Mouse (Mus musculus) kidney, adult 2 months (tissue): ENCODE measurements around the gene 1700017N19Rik. TPM values are rescaled to one million over a fixed set of nuclear protein-coding genes. Genes with fewer than 3 reads are reported as not detected.

Experiments used
- DNase-seq: peaks from one replicate; pipeline ENCODE4 v3.0.0; 2021
- H3K27ac ChIP-seq: fragments of 200-500 bp; 2 replicates; pipeline ENCODE4 v1.5.1; 2012; ENCODE audit warnings: low read depth, low read length, control low read depth, inconsistent platforms; ENCODE audit not compliant: insufficient read depth
- H3K27me3 ChIP-seq: fragments of 200-500 bp; replicated peaks from 2 replicates; pipeline ENCODE4 v1.6.1; 2012; ENCODE audit warnings: mild to moderate bottlenecking, moderate library complexity, low read length, inconsistent platforms; ENCODE audit not compliant: control insufficient read depth, insufficient read depth
- H3K36me3 ChIP-seq: fragments of 200-500 bp; 2 replicates; pipeline ENCODE4 v1.6.1; 2012; ENCODE audit warnings: mild to moderate bottlenecking, moderate library complexity, low read length, inconsistent platforms; ENCODE audit not compliant: control insufficient read depth, insufficient read depth
- H3K4me1 ChIP-seq: fragments of 200-500 bp; 2 replicates; pipeline ENCODE4 v1.6.1; 2011; ENCODE audit warnings: low read length; ENCODE audit not compliant: control insufficient read depth, insufficient read depth
- H3K4me3 ChIP-seq: fragments of 200-500 bp; 2 replicates; pipeline ENCODE4 v1.5.1; 2011; ENCODE audit warnings: mild to moderate bottlenecking, low read depth, low read length, control low read depth; ENCODE audit not compliant: insufficient read depth
- CTCF ChIP-seq: fragments of 200-500 bp; conservative IDR thresholded peaks from 2 replicates; pipeline ENCODE4 v1.5.1; 2011; ENCODE audit warnings: low read depth, mild to moderate bottlenecking, control low read depth, low read length, moderate library complexity, mixed read lengths; ENCODE audit not compliant: insufficient read depth, insufficient read length
- POLR2A ChIP-seq: fragments of 200-500 bp; IDR thresholded peaks from one replicate; pipeline ENCODE4 v1.6.1; 2011; ENCODE audit warnings: low read depth, low read length, control low read depth
- WGBS: fragments of 180-500 bp; shearing (Covaris S2); methylation state at CpG from one replicate; pipeline ENCODE4 v1.1.7; 2018; 5-methylcytosine and 5-hydroxymethylcytosine counted together
- polyA plus RNA-seq: library from polyadenylated mRNA; depleted of rRNA; stranded (reverse); fragments of >200 nt; gene quantifications from 2 replicates; pipeline ENCODE4 v1.2.3, GENCODE M21; 2012

Gene 1700017N19Rik
- polyA plus RNA-seq, 1 experiment: not detected

DNA sequence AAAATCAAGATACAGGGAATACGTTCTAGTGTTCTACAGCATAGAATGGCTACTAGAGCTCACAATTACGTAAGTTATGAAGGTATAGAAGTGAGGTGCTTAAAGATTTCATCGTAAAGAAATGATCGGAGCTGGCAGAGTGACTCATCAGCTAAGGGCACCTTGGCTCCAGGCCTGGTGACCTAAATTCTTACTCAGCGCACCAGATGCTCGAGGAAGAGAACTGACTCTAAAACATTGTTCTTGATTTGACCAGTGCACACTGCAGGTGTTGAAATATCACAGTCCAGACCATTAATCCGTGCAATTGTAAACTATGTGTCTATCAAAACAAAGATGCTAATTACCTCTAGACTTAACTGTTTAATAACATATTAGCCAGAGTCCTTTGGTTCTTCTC is 29.2 kb downstream of the 1700017N19Rik start:
- H3K27me3 ChIP-seq: no peaks in the 10 kb centered on the region
- no peak overlapping the region for H3K27ac ChIP-seq
- no peaks in the 10 kb centered on the region for H3K4me1 ChIP-seq
- TF ChIP-seq POLR2A: no peak
- no peak for TF ChIP-seq CTCF
- H3K4me3 ChIP-seq: no peak overlapping the region
- no peak for DNase-seq
- WGBS: 77% methylated on average over 7 of the region's 7 CpGs
- H3K36me3 ChIP-seq: no peaks in the 10 kb centered on the region

DNA sequence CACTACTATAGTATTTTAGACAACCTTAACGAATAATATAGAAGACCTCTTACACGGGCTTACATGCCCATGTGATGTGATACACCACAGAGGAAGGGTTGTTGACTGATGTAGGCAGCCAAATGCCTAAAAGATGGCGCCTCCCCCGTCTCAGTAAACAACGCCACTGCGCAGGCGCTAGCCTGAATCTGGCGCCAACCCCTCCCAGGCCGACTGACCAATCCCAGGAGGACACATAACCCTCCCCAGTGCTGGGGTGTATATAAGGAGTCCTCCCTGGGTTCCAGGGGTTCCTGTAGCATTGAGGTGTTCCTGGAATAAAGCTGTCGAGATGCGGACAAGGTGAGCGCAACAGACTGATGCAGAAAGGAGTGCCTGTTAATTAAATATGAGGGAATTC is 29.8 kb downstream of the 1700017N19Rik start:
- Histone ChIP-seq H3K27me3 (no peaks in the 10 kb centered on the region), H3K4me1 (no peaks in the 10 kb centered on the region), H3K27ac (no peak overlapping the region), H3K36me3 (no peaks in the 10 kb centered on the region), H3K4me3 (no peak overlapping the region)
- WGBS: 91% methylated on average over 12 of the region's 12 CpGs
- no peak for DNase-seq
- TF ChIP-seq POLR2A (no peak), CTCF (no peak)

- Histone ChIP-seq H3K4me3 (no peak overlapping the region), H3K27me3 (no peaks in the 10 kb centered on the region), H3K4me1 (no peaks in the 10 kb centered on the region), H3K27ac (no peak overlapping the region), H3K36me3 (no peaks in the 10 kb centered on the region)
- no peak for DNase-seq
- WGBS: 43% methylated on average over 3 of the region's 3 CpGs
- TF ChIP-seq CTCF (no peak), POLR2A (no peak)
Measured at GRCm38 (mm10) chr10:100622494-100622893, 32.2 kb downstream of the 1700017N19Rik start.

- peak; percentile 71 for TF ChIP-seq CTCF
- no peak for TF ChIP-seq POLR2A
- 23% methylated on average over 20 of the region's 20 CpGs for WGBS
- Histone ChIP-seq H3K27me3 (no peaks in the 10 kb centered on the region), H3K4me3 (no peak overlapping the region), H3K4me1 (no peaks in the 10 kb centered on the region), H3K27ac (no peak overlapping the region), H3K36me3 (no peaks in the 10 kb centered on the region)
- peak; percentile 33 for DNase-seq
Measured at GRCm38 (mm10) chr10:100629762-100630438, 39.6 kb downstream of the 1700017N19Rik start.

DNA sequence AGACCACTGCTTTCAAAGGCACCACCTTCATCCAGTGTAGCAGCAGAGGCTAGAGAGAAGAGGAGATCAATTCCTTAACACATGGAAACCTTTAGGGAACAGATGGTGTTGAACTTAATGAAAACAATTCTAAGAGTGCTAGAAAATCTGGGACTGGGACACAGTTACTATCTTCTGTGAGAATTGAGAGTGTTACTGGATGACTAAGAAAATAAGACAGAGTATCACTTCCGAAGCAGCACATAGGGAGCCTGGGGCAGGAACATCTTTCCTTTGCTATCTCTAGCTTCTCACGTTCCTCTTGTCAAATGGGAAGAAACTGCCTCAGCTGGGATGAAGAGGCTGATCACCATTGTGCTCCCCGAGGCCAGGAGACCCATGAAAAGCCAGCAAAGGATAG is 52.6 kb downstream of the 1700017N19Rik start:
- Histone ChIP-seq H3K4me3 (no peak overlapping the region), H3K27me3 (no peaks in the 10 kb centered on the region), H3K36me3 (no peaks in the 10 kb centered on the region), H3K4me1 (no peaks in the 10 kb centered on the region), H3K27ac (no peak overlapping the region)
- DNase-seq: no peak
- WGBS: 72% methylated on average over 3 of the region's 3 CpGs
- TF ChIP-seq POLR2A (no peak), CTCF (no peak)

GRCm38 (mm10) chr10:100645331-100645935 is 55.1 kb downstream of the 1700017N19Rik start:
- no peak for DNase-seq
- Histone ChIP-seq H3K27ac (no peak overlapping the region), H3K4me1 (no peaks in the 10 kb centered on the region), H3K4me3 (no peak overlapping the region), H3K36me3 (no peaks in the 10 kb centered on the region), H3K27me3 (no peaks in the 10 kb centered on the region)
- 76% methylated on average over 4 of the region's 4 CpGs for WGBS
- TF ChIP-seq POLR2A: no peak
- no peak for TF ChIP-seq CTCF

GRCm38 (mm10) chr10:100654183-100654582 is 63.9 kb downstream of the 1700017N19Rik start:
- H3K4me3 ChIP-seq: no peak overlapping the region

More at GRCm38 (mm10) chr10:100654183-100654582, 63.9 kb downstream of the 1700017N19Rik start:
- Histone ChIP-seq H3K4me1 (no peaks in the 10 kb centered on the region), H3K27ac (no peak overlapping the region), H3K36me3 (no peaks in the 10 kb centered on the region), H3K27me3 (no peaks in the 10 kb centered on the region)
- DNase-seq: no peak
- TF ChIP-seq CTCF (no peak), POLR2A (no peak)
